Mouse (Mus musculus) midbrain, embryonic 13.5 days (tissue): ENCODE data around the gene Hps6. TPM values are rescaled to one million over a fixed set of nuclear protein-coding genes. Genes with fewer than 3 reads are reported as not detected.

Experiments
- ATAC-seq: fragments of 200-750 bp; cut with Nextera tagmentation; 2 replicates; pipeline ENCODE4 v1.8.0; 2017; ENCODE audit warnings: mild to moderate bottlenecking, moderate TSS enrichment, moderate library complexity
- H3K27ac ChIP-seq: fragments of 300-500 bp; sonication (generic); 2 replicates; pipeline ENCODE4 v1.5.1; 2015; ENCODE audit warnings: inconsistent platforms, mild to moderate bottlenecking, moderate library complexity
- H3K27me3 ChIP-seq: fragments of 300-500 bp; sonication (generic); 2 replicates; pipeline ENCODE4 v1.6.1; 2015; ENCODE audit warnings: mild to moderate bottlenecking, inconsistent platforms
- H3K36me3 ChIP-seq: fragments of 300-500 bp; sonication (generic); 2 replicates; pipeline ENCODE4 v1.6.1; 2015; ENCODE audit warnings: mild to moderate bottlenecking, inconsistent platforms
- H3K4me1 ChIP-seq: fragments of 300-500 bp; sonication (generic); replicated peaks from 2 replicates; pipeline ENCODE4 v1.6.1; 2015; ENCODE audit warnings: inconsistent platforms
- H3K4me2 ChIP-seq: fragments of 300-500 bp; sonication (generic); replicated peaks from 2 replicates; pipeline ENCODE4 v1.6.1; 2015; ENCODE audit warnings: moderate library complexity, mild to moderate bottlenecking, inconsistent platforms
- H3K4me3 ChIP-seq: fragments of 300-500 bp; sonication (generic); replicated peaks from 2 replicates; pipeline ENCODE4 v1.5.1; 2015; ENCODE audit warnings: mild to moderate bottlenecking, inconsistent platforms
- H3K9ac ChIP-seq: fragments of 300-500 bp; sonication (generic); replicated peaks from 2 replicates; pipeline ENCODE4 v1.6.1; 2015; ENCODE audit warnings: mild to moderate bottlenecking, inconsistent platforms
- H3K9me3 ChIP-seq: fragments of 300-500 bp; sonication (generic); 2 replicates; pipeline ENCODE4 v1.6.1; 2016; ENCODE audit warnings: mild to moderate bottlenecking, inconsistent platforms
- WGBS: fragments of 180-500 bp; shearing (Covaris S2); methylation state at CpG from one replicate; pipeline ENCODE4 v1.1.7; 2015; 5-methylcytosine and 5-hydroxymethylcytosine counted together
- polyA plus RNA-seq: library from polyadenylated mRNA; unstranded; fragments of >200 nt; fragmentation: Nextera tagmentation; extraction: Ambion mirVana; gene quantifications from 2 replicates; pipeline ENCODE4 v1.2.1, GENCODE M21; 2015

Gene Hps6
- polyA plus RNA-seq, 1 experiment from 2014 or later: 2.0 TPM

GRCm38 (mm10) chr19:46040149-46040902 lies 37.0 kb downstream of the Hps6 start:
- Histone ChIP-seq H3K9ac (peak overlapping the region; percentile 98), H3K4me3 (peak overlapping the region; percentile 97), H3K36me3 (peaks cover 15% of the 10 kb centered on the region), H3K27me3 (no peaks in the 10 kb centered on the region), H3K4me2 (peak overlapping the region; percentile 100), H3K9me3 (no peaks in the 10 kb centered on the region), H3K27ac (peak overlapping the region; percentile 98), H3K4me1 (peaks cover 78% of the 10 kb centered on the region)
- 32% methylated on average over 14 of the region's 14 CpGs for WGBS
- no peak for ATAC-seq

- peaks cover 4% of the 10 kb centered on the region for H3K36me3 ChIP-seq
- H3K4me3 ChIP-seq: peak overlapping the region; percentile 97
- 0 out of 2 replicates have a peak, but pooled peaks have one; percentile 0 for ATAC-seq
Measured at GRCm38 (mm10) chr19:46041299-46041932, 38.1 kb downstream of the Hps6 start.

DNA sequence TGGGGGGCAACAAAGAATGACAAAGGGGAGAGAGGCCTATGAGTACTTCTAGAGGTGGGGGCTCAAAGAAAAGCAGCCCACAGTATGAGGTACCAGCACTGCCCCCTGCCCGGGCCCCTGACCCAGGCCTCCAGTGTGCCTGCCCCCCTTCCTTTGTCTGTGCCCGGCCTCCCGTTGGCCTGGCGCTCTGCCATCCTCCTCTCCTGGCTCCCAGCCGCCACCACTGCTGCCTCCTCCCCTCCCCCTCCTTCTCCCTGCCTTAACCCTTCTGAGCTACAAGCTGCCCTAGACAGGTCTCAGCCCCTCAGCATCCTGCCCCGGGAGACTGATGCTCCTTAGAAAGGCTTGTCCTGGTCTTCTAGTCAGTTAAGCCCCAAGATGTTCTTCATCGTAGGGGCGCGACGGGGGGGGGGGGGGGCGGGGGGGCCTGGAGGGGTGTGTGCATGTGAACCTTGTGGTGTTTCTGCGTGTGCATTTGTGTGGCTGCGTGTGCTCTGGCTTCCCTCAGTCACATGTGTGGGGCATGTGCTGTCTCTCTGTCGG lies 38.7 kb downstream of the Hps6 start:
- H3K27me3 ChIP-seq: no peaks in the 10 kb centered on the region
- ATAC-seq: peak; percentile 63
- peak overlapping the region; percentile 99 for H3K9ac ChIP-seq
- peaks cover 77% of the 10 kb centered on the region for H3K4me1 ChIP-seq
- 0% methylated on average over 13 of the region's 14 CpGs for WGBS
- peak overlapping the region; percentile 98 for H3K27ac ChIP-seq
- H3K4me3 ChIP-seq: peak overlapping the region; percentile 97
- no peaks in the 10 kb centered on the region for H3K36me3 ChIP-seq
- peak overlapping the region; percentile 100 for H3K4me2 ChIP-seq
- H3K9me3 ChIP-seq: no peaks in the 10 kb centered on the region

More at GRCm38 (mm10) chr19:46041299-46041932, 38.1 kb downstream of the Hps6 start:
- no peaks in the 10 kb centered on the region for H3K9me3 ChIP-seq
- peaks cover 79% of the 10 kb centered on the region for H3K4me1 ChIP-seq
- 13% methylated on average over 7 of the region's 7 CpGs for WGBS
- H3K27me3 ChIP-seq: no peaks in the 10 kb centered on the region
- peak overlapping the region; percentile 98 for H3K27ac ChIP-seq
- peak overlapping the region; percentile 100 for H3K4me2 ChIP-seq
- peak overlapping the region; percentile 99 for H3K9ac ChIP-seq

- H3K9me3 ChIP-seq: no peaks in the 10 kb centered on the region
- H3K4me2 ChIP-seq: peak overlapping the region; percentile 100
- no peaks in the 10 kb centered on the region for H3K36me3 ChIP-seq
- peak; percentile 53 for ATAC-seq
- peak overlapping the region; percentile 97 for H3K4me3 ChIP-seq
- no peaks in the 10 kb centered on the region for H3K27me3 ChIP-seq
- peaks cover 72% of the 10 kb centered on the region for H3K4me1 ChIP-seq
- peak overlapping the region; percentile 98 for H3K27ac ChIP-seq
- peak overlapping the region; percentile 99 for H3K9ac ChIP-seq
- 2% methylated on average over 6 of the region's 6 CpGs for WGBS
Measured at GRCm38 (mm10) chr19:46042476-46043011, 39.2 kb downstream of the Hps6 start.

DNA sequence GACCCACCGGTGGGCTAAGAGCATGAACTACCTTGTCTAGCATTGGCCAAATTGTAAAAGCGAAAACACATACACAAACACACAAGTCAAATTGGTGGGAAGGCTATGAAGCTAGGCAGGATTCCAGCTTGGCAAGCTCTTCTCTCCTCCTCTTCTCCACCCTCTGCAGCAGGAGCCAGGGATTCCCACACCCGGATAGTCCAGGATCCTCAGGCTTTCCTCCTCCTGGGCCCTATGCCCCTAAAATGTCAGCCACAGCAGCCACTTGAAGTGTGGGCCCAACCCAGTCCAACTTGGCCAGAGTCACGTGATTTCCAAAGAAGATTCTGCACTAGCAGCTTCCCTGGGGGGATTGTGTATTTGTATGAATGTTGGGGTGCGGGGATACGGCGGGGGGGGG lies 40.1 kb downstream of the Hps6 start:
- Histone ChIP-seq H3K9me3 (no peaks in the 10 kb centered on the region), H3K27me3 (no peaks in the 10 kb centered on the region), H3K4me3 (peak overlapping the region; percentile 97), H3K4me1 (peaks cover 64% of the 10 kb centered on the region), H3K27ac (peak overlapping the region; percentile 98), H3K36me3 (no peaks in the 10 kb centered on the region), H3K9ac (peak overlapping the region; percentile 99), H3K4me2 (peak overlapping the region; percentile 100)
- 65% methylated on average over 7 of the region's 7 CpGs for whole genome bisulfite sequencing
- ATAC-seq: no peak

GRCm38 (mm10) chr19:46044271-46044992 lies 41.1 kb downstream of the Hps6 start, which contains the start of gene Pprc1:
Gene Pprc1, plus strand, starts transcription at chr19:46044886.
- under 1% methylated on average over 22 of the region's 34 CpGs for WGBS
- Histone ChIP-seq H3K36me3 (no peaks in the 10 kb centered on the region), H3K27ac (peak within 1 kb of the TSS; percentile 98), H3K9me3 (no peaks in the 10 kb centered on the region), H3K4me2 (peak within 1 kb of the TSS; percentile 100), H3K27me3 (no peaks in the 10 kb centered on the region), H3K9ac (peak within 1 kb of the TSS; percentile 99), H3K4me1 (peaks cover 62% of the 10 kb centered on the region), H3K4me3 (peak within 1 kb of the TSS; percentile 97)
- no peak for ATAC-seq

DNA sequence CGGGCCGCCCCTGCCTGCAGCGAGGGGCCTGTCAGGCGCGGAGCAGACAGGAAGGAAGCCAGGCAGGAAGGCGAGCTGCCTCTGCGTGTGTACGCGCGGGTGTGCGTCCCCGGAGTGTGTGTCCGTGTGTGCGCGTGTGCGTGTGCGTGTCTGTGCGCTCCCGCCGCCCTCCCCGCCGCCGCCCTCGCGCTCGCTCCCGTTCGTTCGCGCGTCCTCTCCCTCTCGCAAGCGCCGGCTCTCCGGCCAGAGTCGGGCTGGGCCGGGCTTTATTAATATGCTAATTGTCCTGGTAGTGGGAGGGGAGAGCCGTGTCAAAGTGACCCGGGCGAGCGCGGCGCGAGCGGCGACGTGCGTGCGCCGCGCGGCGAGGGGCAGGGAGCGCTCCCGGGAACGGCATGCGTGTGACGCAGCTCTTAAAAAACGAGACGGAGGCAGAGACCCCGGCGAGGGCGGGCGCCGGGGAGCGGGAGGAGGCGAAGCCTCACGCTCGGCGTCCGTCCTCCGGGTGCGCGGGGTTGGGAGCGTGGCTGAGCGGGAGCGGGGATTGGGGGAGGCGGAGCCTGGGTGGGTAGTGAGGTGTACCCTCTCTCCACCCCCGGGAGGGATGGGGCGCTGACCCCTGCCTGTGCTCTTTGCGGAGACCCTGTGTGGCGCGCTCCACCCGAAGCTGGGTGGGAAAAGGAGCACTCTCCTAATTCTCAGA lies 41.8 kb downstream of the Hps6 start, which contains the start of gene Ldb1:
TSS of gene Ldb1 (minus strand) at position 222 of the 703 bp plus-strand sequence.
- peak within 1 kb of the TSS; percentile 99 for H3K9ac ChIP-seq
- ATAC-seq: peak; percentile 72
- peak within 1 kb of the TSS; percentile 100 for H3K4me2 ChIP-seq
- under 1% methylated on average over 79 of the region's 84 CpGs for WGBS
- no peaks in the 10 kb centered on the region for H3K27me3 ChIP-seq
- no peaks in the 10 kb centered on the region for H3K9me3 ChIP-seq
- peak within 1 kb of the TSS; percentile 97 for H3K4me3 ChIP-seq
- peaks cover 57% of the 10 kb centered on the region for H3K4me1 ChIP-seq
- H3K27ac ChIP-seq: peak within 1 kb of the TSS; percentile 98
- H3K36me3 ChIP-seq: no peaks in the 10 kb centered on the region

DNA sequence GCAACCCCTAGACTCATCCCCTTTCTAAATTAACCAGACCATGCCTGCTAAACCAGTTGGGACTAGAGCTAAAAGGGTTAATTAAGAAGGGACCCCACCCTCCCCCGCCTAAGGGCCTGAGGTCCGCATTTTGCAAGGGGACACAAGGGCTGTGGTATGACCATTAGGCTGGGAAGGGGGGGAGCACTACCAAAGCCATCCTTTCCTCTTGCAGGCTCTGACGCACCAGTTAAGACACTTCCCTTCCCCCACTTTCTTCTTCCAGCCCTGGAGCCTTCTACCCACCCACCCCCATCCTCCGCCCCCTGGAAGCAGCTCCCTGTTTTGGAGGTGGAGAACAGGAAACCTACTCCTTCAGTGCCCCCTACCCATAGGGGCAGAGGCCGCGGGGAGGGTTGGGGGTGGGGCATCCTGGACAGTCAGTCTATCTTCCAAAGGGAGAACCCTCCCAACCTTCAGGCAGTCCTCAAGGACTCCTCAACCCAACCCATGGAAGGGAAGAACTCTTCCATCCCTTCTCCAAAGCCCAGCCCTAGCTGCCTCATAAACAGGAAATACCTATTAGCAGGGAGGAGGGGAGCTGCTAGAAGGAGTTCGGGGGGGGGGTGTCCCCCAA lies 42.5 kb downstream of the Hps6 start:
- Histone ChIP-seq H3K4me3 (peak overlapping the region; percentile 97), H3K27ac (peak overlapping the region; percentile 98), H3K4me2 (peak overlapping the region; percentile 100), H3K27me3 (no peaks in the 10 kb centered on the region), H3K9ac (peak overlapping the region; percentile 99), H3K4me1 (peaks cover 50% of the 10 kb centered on the region), H3K36me3 (no peaks in the 10 kb centered on the region), H3K9me3 (no peaks in the 10 kb centered on the region)
- peak; percentile 18 for ATAC-seq
- WGBS: 0% methylated on average over 7 of the region's 7 CpGs

- Histone ChIP-seq H3K27ac (peak overlapping the region; percentile 98), H3K4me3 (no peak overlapping the region)
- no peak for ATAC-seq
Measured at GRCm38 (mm10) chr19:46046621-46047025, 43.3 kb downstream of the Hps6 start.

GRCm38 (mm10) chr19:46047426-46047825 lies 44.1 kb downstream of the Hps6 start:
- ATAC-seq: no peak
- no peaks in the 10 kb centered on the region for H3K9me3 ChIP-seq
- H3K27ac ChIP-seq: peak overlapping the region; percentile 98; the same call in 1 of the 2 replicates
- 69% methylated on average over 2 of the region's 2 CpGs for WGBS
- peaks cover 34% of the 10 kb centered on the region for H3K4me1 ChIP-seq
- H3K4me2 ChIP-seq: no peak overlapping the region
- no peaks in the 10 kb centered on the region for H3K36me3 ChIP-seq
- no peak overlapping the region for H3K4me3 ChIP-seq
- H3K9ac ChIP-seq: no peak overlapping the region
- H3K27me3 ChIP-seq: no peaks in the 10 kb centered on the region

More at GRCm38 (mm10) chr19:46046621-46047025, 43.3 kb downstream of the Hps6 start:
- no peaks in the 10 kb centered on the region for H3K27me3 ChIP-seq
- 5% methylated on average over 10 of the region's 10 CpGs for WGBS
- H3K9ac ChIP-seq: no peak overlapping the region
- H3K36me3 ChIP-seq: no peaks in the 10 kb centered on the region
- H3K9me3 ChIP-seq: no peaks in the 10 kb centered on the region
- peak overlapping the region; percentile 100; the same call in 1 of the 2 replicates for H3K4me2 ChIP-seq
- H3K4me1 ChIP-seq: peaks cover 42% of the 10 kb centered on the region
